Mouse (Mus musculus): Measurements from ENCODE around the gene Ergic1.

DNA sequence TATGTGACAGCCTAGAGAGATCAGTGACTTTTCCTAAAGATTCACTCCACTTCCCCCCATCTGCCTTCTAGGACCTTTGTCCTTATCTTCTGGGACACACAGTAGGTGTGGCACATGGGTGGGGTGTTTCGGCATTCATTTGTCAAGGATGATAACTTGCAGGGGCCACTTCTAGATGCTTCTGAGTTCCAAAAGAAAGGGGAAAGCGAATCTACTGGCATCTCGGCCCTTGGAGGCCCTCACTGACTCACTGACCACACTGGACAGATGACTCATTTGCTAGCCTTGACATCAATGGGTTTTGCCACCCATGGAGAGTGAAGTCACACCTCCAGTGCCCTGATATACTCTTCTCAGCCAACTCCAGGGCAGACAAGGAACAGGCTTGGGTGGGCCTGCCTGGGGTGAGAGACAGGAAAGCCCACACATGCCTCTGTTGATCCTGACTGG is 46.7 kb upstream of the Ergic1 start:
- TF ChIP-seq GATA1 (IDR thresholded peaks at IDR 0.05; ENCODE audit: borderline replicate concordance, low read length) = no peak
- no peak for TF ChIP-seq FLI1 (IDR thresholded peaks at IDR 0.05; ENCODE audit: low read length)
